Comparison of ENCODE assay signal across 9 mouse cellular contexts in the genomic region with DNA sequence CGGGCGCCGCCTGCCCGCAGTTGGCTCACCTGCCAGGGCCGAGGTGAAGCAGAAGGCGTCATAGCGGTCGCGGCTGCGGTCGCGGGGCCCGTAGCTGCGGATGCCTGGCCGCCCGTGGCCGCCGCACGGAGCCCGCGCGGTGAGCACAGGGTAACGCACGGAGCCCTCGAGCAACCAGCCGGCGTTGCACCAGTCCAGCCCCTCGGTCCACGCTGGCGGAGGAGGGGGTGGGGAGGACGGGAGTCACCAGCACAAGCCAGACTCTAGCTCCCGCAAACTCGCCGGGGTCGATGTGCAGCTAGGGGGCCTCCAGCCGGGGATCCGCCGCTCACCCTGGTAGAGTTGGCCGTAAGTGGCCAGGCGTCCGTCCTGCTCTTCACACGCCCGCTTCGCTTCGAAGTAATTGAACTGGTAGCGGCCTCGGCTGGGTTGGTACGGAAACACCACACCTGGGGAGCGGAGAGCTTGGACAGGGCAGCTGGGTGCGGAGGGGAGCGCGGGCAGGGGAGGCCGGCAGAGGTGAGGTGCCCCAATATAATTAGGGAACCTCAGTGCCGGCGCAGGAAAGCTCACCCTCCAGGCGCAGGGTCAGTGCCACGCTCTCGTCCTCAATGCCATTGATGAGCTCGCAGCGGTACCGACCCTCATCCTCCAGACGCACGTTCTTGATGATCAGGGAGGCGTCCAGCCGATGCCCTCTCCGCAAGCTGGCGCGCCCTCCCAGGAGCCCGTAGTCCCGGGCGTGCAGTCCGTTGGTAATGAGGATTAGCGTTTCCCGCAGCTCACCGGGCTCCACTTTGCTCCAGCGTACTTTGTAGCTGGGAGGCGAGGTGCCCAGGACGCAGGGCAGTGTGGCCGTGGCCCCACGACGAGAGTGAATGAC. TPM values are rescaled to one million over a fixed set of nuclear protein-coding genes. Genes with fewer than 3 reads are reported as not detected.
DNase-seq lines count a peak whose midpoint lies in the region; ATAC-seq and TF ChIP-seq lines count a peak whose summit lies in the region.
"Had no signal": no experiment of that assay in that cellular context is flagged by ENCODE, and none has a peak within 500 bp of the region (broad histone marks: within the 10 kb centered on the region; RNA-seq: fewer than 3 reads in every experiment).

No protein-coding gene starts in this region.

- under 1% methylated on average over 79 of the region's 81 CpGs for WGBS in kidney, embryonic 14.5 days
- under 1% methylated on average over 81 of the region's 81 CpGs for WGBS in limb, embryonic 10.5 days

- no peaks in the 10 kb centered on the region for H3K36me3 ChIP-seq in kidney, embryonic 14.5 days (ENCODE audit: control insufficient read depth, insufficient read depth, low read length)
- H3K36me3 ChIP-seq in ES-E14 (ENCODE audit: control insufficient read depth, insufficient read depth, low read length, poor library complexity, severe bottlenecking) = no peaks in the 10 kb centered on the region
- no peaks in the 10 kb centered on the region; the same call in 1 of the 2 replicates for H3K36me3 ChIP-seq in limb, embryonic 10.5 days

- TF ChIP-seq CTCF in embryonic fibroblast, embryonic 13.5 days (IDR thresholded peaks at IDR 0.05; ENCODE audit: borderline replicate concordance, insufficient read depth, low read length) = no peak

- H3K9me3 ChIP-seq in kidney, embryonic 14.5 days (ENCODE audit: control insufficient read depth, low read length) = peaks cover 6% of the 10 kb centered on the region
- H3K9me3 ChIP-seq in ES-E14 (ENCODE audit: control insufficient read depth, insufficient read depth, low read depth, low read length) = no peaks in the 10 kb centered on the region
- no peaks in the 10 kb centered on the region for H3K9me3 ChIP-seq in limb, embryonic 10.5 days (replicated peaks)

- peaks cover 14% of the 10 kb centered on the region for H3K4me1 ChIP-seq in kidney, embryonic 14.5 days (ENCODE audit: control insufficient read depth, insufficient read depth, low read length)
- H3K4me1 ChIP-seq in ES-E14 (ENCODE audit: control insufficient read depth in 2 of 2, insufficient read depth in 2 of 2, low read length in 2 of 2, poor library complexity in 1 of 2) = no peaks in the 10 kb centered on the region
- no peaks in the 10 kb centered on the region for H3K4me1 ChIP-seq in embryonic fibroblast, embryonic 13.5 days (ENCODE audit: control insufficient read depth, insufficient read depth, low read length)
- peaks cover 21% of the 10 kb centered on the region for H3K4me1 ChIP-seq in limb, embryonic 10.5 days

- ATAC-seq in kidney, embryonic 14.5 days (ENCODE audit: low FRiP score, low TSS enrichment) = peak; percentile 81

- H3K4me2 ChIP-seq in kidney, embryonic 14.5 days (replicated peaks; ENCODE audit: low read depth, low read length) = peak overlapping the region; percentile 97

- peaks cover 63% of the 10 kb centered on the region for H3K27me3 ChIP-seq in kidney, embryonic 14.5 days (ENCODE audit: control insufficient read depth, insufficient read depth, low read length)
- H3K27me3 ChIP-seq in limb, embryonic 10.5 days (ENCODE audit: low read depth, poor library complexity, severe bottlenecking) = peaks cover 89% of the 10 kb centered on the region

- no peak overlapping the region for H3K27ac ChIP-seq in kidney, embryonic 14.5 days (ENCODE audit: low read depth, low read length)
- no peak overlapping the region for H3K27ac ChIP-seq in ES-E14 (ENCODE audit: insufficient read depth, low read depth, low read length, poor library complexity, severe bottlenecking)
- H3K27ac ChIP-seq in embryonic fibroblast, embryonic 13.5 days (ENCODE audit: insufficient read depth, low read length) = no peak overlapping the region
- H3K27ac ChIP-seq in limb, embryonic 10.5 days = peak overlapping the region; percentile 7; the same call in 1 of the 2 replicates

- TF ChIP-seq POLR2A in embryonic fibroblast, embryonic 13.5 days (IDR thresholded peaks at IDR 0.05; ENCODE audit: low read depth, low read length) = no peak

- H3K4me3 ChIP-seq in kidney, embryonic 14.5 days (ENCODE audit: low read length) = peak overlapping the region; percentile 51
- peak overlapping the region; percentile 70 to 89 for H3K4me3 ChIP-seq in ES-E14 (ENCODE audit: insufficient read depth in 1 of 2, low read depth in 1 of 2, low read length in 2 of 2, poor library complexity in 1 of 2, severe bottlenecking in 1 of 2)
- peak overlapping the region; percentile 55 for H3K4me3 ChIP-seq in embryonic fibroblast, embryonic 13.5 days (ENCODE audit: insufficient read depth, low read length)
- H3K4me3 ChIP-seq in limb, embryonic 10.5 days = peak overlapping the region; percentile 63

- no peak for DNase-seq in kidney, adult 9 months
- no peak for DNase-seq in ES-E14 (ENCODE audit: low read depth, low spot score)
- peak; percentile 41 for DNase-seq in limb, embryonic 10.5 days (ENCODE audit: low spot score)
- DNase-seq in naive thymus-derived CD4-positive, alpha-beta T cell, adult 2 months (ENCODE audit: low read depth) = peak; percentile 18
- no peak for DNase-seq in frontal cortex, adult 2 months (ENCODE audit: extremely low spot score in 1 of 2, low spot score in 1 of 2)
- DNase-seq in B cell, adult 2 months = no peak

- peak overlapping the region; percentile 44; the same call in 1 of the 2 replicates for H3K9ac ChIP-seq in kidney, embryonic 14.5 days (ENCODE audit: low read depth, low read length)
- H3K9ac ChIP-seq in ES-E14 (ENCODE audit: insufficient read depth, low read depth, low read length, poor library complexity, severe bottlenecking) = peak overlapping the region; percentile 15; the same call in 1 of the 2 replicates

- in situ Hi-C loops in ES-E14 (cut with MboI; ENCODE audit: low sequenced_read_pairs in 2 of 2, unreplicated experiment in 2 of 2) = loop anchor here in 1 of 2 experiments (5.0 kb wide), 1 partner anchor 49 kb away; no protein-coding TSS in a partner anchor

TF ChIP-seq in ES-E14, 5 proteins besides CTCF, POLR2A, EP300 and RAD21:
- no peak for TF ChIP-seq CHD2 (IDR thresholded peaks at IDR 0.05; ENCODE audit: low read depth, low read length)
- TF ChIP-seq MAFK (IDR thresholded peaks at IDR 0.05; ENCODE audit: insufficient read depth, low read depth, low read length) = no peak
- no peak for TF ChIP-seq ZNF384 (IDR thresholded peaks at IDR 0.05; ENCODE audit: low read depth, low read length)

RNA-seq across cellular contexts. Expression of gene Hapln2, which starts 4.0 kb away (rescaled TPM):
- not detected in 2 replicates for polyA plus RNA-seq in kidney, embryonic 14.5 days (2014; fragmentation: Nextera tagmentation; extraction: Ambion mirVana)
- total RNA-seq in ES-E14 (2012; rRNA removed) = not detected in 2 replicates
- not detected in 2 replicates for polyA plus RNA-seq in embryonic fibroblast, embryonic 13.5 days (2011; ENCODE audit: insufficient read length, low read depth, missing spikeins)
- 0.06 TPM in 1 of 2 replicates, not detected in the other for polyA plus RNA-seq in limb, embryonic 10.5 days (2016; fragmentation: Nextera tagmentation; extraction: Ambion mirVana)
- polyA plus RNA-seq in frontal cortex, adult 2 months (2012; rRNA removed) = 28.5 and 39.4 TPM in 2 replicates
- polyA plus RNA-seq: large intestine, adult 2 months had no signal

RNA-seq across cellular contexts. Expression of gene Gpatch4, which starts 19.5 kb away (rescaled TPM):
- 48.1 and 48.6 TPM in 2 replicates for polyA plus RNA-seq in kidney, embryonic 14.5 days (2014; fragmentation: Nextera tagmentation; extraction: Ambion mirVana)
- total RNA-seq in ES-E14 (2012; rRNA removed) = 33.5 and 37.9 TPM in 2 replicates
- polyA plus RNA-seq in embryonic fibroblast, embryonic 13.5 days (2011; ENCODE audit: insufficient read length, low read depth, missing spikeins) = 20.1 and 23.3 TPM in 2 replicates
- polyA plus RNA-seq in limb, embryonic 10.5 days (2016; fragmentation: Nextera tagmentation; extraction: Ambion mirVana) = 42.4 and 53.4 TPM in 2 replicates
- polyA plus RNA-seq in frontal cortex, adult 2 months (2012; rRNA removed) = 13.7 and 14.4 TPM in 2 replicates

RNA-seq across cellular contexts. Expression of gene Bcan, which starts 23.4 kb away (rescaled TPM):
- polyA plus RNA-seq in kidney, embryonic 14.5 days (2014; fragmentation: Nextera tagmentation; extraction: Ambion mirVana) = not detected in 2 replicates
- 1.4 and 2.6 TPM in 2 replicates for total RNA-seq in ES-E14 (2012; rRNA removed)
- 0.61 TPM in 1 of 2 replicates, not detected in the other for polyA plus RNA-seq in embryonic fibroblast, embryonic 13.5 days (2011; ENCODE audit: insufficient read length, low read depth, missing spikeins)
- not detected in 2 replicates for polyA plus RNA-seq in limb, embryonic 10.5 days (2016; fragmentation: Nextera tagmentation; extraction: Ambion mirVana)
- 359 and 380 TPM in 2 replicates for polyA plus RNA-seq in frontal cortex, adult 2 months (2012; rRNA removed)

RNA-seq across cellular contexts. Expression of gene Naxe, which starts 34.9 kb away (rescaled TPM):
- 159 and 171 TPM in 2 replicates for polyA plus RNA-seq in kidney, embryonic 14.5 days (2014; fragmentation: Nextera tagmentation; extraction: Ambion mirVana)
- total RNA-seq in ES-E14 (2012; rRNA removed) = 117 and 144 TPM in 2 replicates
- 90.8 and 97.3 TPM in 2 replicates for polyA plus RNA-seq in embryonic fibroblast, embryonic 13.5 days (2011; ENCODE audit: insufficient read length, low read depth, missing spikeins)
- polyA plus RNA-seq in limb, embryonic 10.5 days (2016; fragmentation: Nextera tagmentation; extraction: Ambion mirVana) = 132 and 148 TPM in 2 replicates
- 79.5 and 90.3 TPM in 2 replicates for polyA plus RNA-seq in frontal cortex, adult 2 months (2012; rRNA removed)

RNA-seq across cellular contexts. Expression of gene Nes, which starts 52.6 kb away (rescaled TPM):
- 14.8 and 26.1 TPM in 2 replicates for polyA plus RNA-seq in kidney, embryonic 14.5 days (2014; fragmentation: Nextera tagmentation; extraction: Ambion mirVana)
- 22.3 and 29.4 TPM in 2 replicates for total RNA-seq in ES-E14 (2012; rRNA removed)
- polyA plus RNA-seq in embryonic fibroblast, embryonic 13.5 days (2011; ENCODE audit: insufficient read length, low read depth, missing spikeins) = 25.7 and 71.2 TPM in 2 replicates
- polyA plus RNA-seq in limb, embryonic 10.5 days (2016; fragmentation: Nextera tagmentation; extraction: Ambion mirVana) = 13.5 and 14.6 TPM in 2 replicates
- 4.3 and 4.8 TPM in 2 replicates for polyA plus RNA-seq in frontal cortex, adult 2 months (2012; rRNA removed)

Comparison
In these comparisons a context has a peak if more than half of its experiments do, and no peak if none do; other contexts are left out.
1. DNase-seq: peak in limb, embryonic 10.5 days (single experiment) and naive thymus-derived CD4-positive, alpha-beta T cell, adult 2 months (single experiment); none in kidney, adult 9 months (single experiment), ES-E14 (single experiment), frontal cortex, adult 2 months (0 of 2) and B cell, adult 2 months (0 of 2).
2. RNA of gene Hapln2, which starts 4.0 kb away (polyA plus RNA-seq): 28.5 to 39.4 TPM in frontal cortex, adult 2 months; 0.06 TPM in limb, embryonic 10.5 days, not detected in kidney, embryonic 14.5 days and not detected in embryonic fibroblast, embryonic 13.5 days; every median in the first group is over 10 times any median in the second.
3. RNA of gene Bcan, which starts 23.4 kb away (polyA plus RNA-seq): 359 to 380 TPM in frontal cortex, adult 2 months; 0.61 TPM in embryonic fibroblast, embryonic 13.5 days, not detected in limb, embryonic 10.5 days and not detected in kidney, embryonic 14.5 days; every median in the first group is over 100 times any median in the second.
4. Peak in every context shown above with its lines, with median percentiles within 50 percentile points of each other: H3K4me3 ChIP-seq.